Mouse (Mus musculus) CH12.LX (cell line): Measurements from ENCODE around the gene Neurl1a. TPM values are rescaled to one million over a fixed set of nuclear protein-coding genes. Genes with fewer than 3 reads are reported as not detected.

ENCODE experiments used
- DNase-seq: peaks from one replicate; pipeline ENCODE4 v3.0.0-alpha.2; 2013; ENCODE audit errors: extremely low read depth
- H3K27ac ChIP-seq: 2 replicates; pipeline ENCODE4 v1.5.1; 2012; ENCODE audit warnings: low read depth, mild to moderate bottlenecking, control low read depth, moderate library complexity; ENCODE audit not compliant: insufficient read depth
- H3K27me3 ChIP-seq: replicated peaks from 2 replicates; pipeline ENCODE3; 2012; ENCODE audit warnings: inconsistent platforms
- H3K36me3 ChIP-seq, 2 experiments: replicated peaks in 1 of 2; 2 replicates each; pipeline versions ENCODE3 to v1.6.1; 2012; ENCODE audit warnings: inconsistent platforms in 1 of 2, low read length in 1 of 2, mild to moderate bottlenecking in 1 of 2, mixed read lengths in 1 of 2, moderate library complexity in 1 of 2; ENCODE audit not compliant: control insufficient read depth in 1 of 2, insufficient read depth in 1 of 2
- H3K4me1 ChIP-seq, 2 experiments: 2 replicates each; pipeline ENCODE4 v1.6.1; 2012; ENCODE audit warnings: inconsistent platforms in 1 of 2, moderate library complexity in 1 of 2; ENCODE audit not compliant: insufficient read depth in 2 of 2, control insufficient read depth in 1 of 2
- H3K4me2 ChIP-seq: 2 replicates; pipeline ENCODE4 v1.6.1; 2012; ENCODE audit warnings: low read depth, mild to moderate bottlenecking, control low read depth; ENCODE audit not compliant: poor library complexity, insufficient read depth, severe bottlenecking
- H3K4me3 ChIP-seq, 3 experiments: fragments of 150-350 bp in 1 of 3; sonication (generic) in 1 of 3; replicated peaks in 1 of 3; 2 replicates each; pipeline versions ENCODE3 to v1.5.1; 2011 to 2012; ENCODE audit warnings: low read depth in 2 of 3, low read length in 2 of 3, mild to moderate bottlenecking in 2 of 3, moderate library complexity in 2 of 3, control low read depth in 1 of 3, improper control_type of control experiment in 1 of 3, inconsistent platforms in 1 of 3, mixed read lengths in 1 of 3; ENCODE audit not compliant: poor library complexity in 1 of 3
- H3K79me2 ChIP-seq: replicated peaks from 2 replicates; pipeline ENCODE4 v1.6.1; 2012; ENCODE audit warnings: mild to moderate bottlenecking, moderate library complexity; ENCODE audit not compliant: control insufficient read depth, poor library complexity, insufficient read depth, severe bottlenecking; ENCODE audit errors: extremely low read depth
- H3K9ac ChIP-seq: 2 replicates; pipeline ENCODE4 v1.6.1; 2012; ENCODE audit warnings: low read depth, mild to moderate bottlenecking, control low read depth, moderate library complexity; ENCODE audit not compliant: insufficient read depth
- H3K9me3 ChIP-seq: replicated peaks from 2 replicates; pipeline ENCODE3; 2012; ENCODE audit warnings: low read length, inconsistent platforms, mixed read lengths
- BHLHE40 ChIP-seq: IDR thresholded peaks from 2 replicates; pipeline ENCODE4 v1.6.1; 2011; ENCODE audit warnings: mild to moderate bottlenecking, low read depth, low read length, improper control_type of control experiment
- CHD1 ChIP-seq: IDR thresholded peaks from 2 replicates; pipeline ENCODE4 v1.6.1; 2012; ENCODE audit warnings: low read depth, low read length, improper control_type of control experiment, inconsistent platforms
- CTCF ChIP-seq, 2 experiments: IDR thresholded peaks in 1 of 2; conservative IDR thresholded peaks in 1 of 2; 2 replicates each; pipeline ENCODE4 v1.5.1; 2011 to 2012; ENCODE audit warnings: low read depth in 2 of 2, low read length in 2 of 2, improper control_type of control experiment in 1 of 2, inconsistent platforms in 1 of 2, mild to moderate bottlenecking in 1 of 2, moderate library complexity in 1 of 2
- ELF1 ChIP-seq: IDR thresholded peaks from 2 replicates; pipeline ENCODE4 v1.6.1; 2014; ENCODE audit warnings: low read depth, mild to moderate bottlenecking, inconsistent platforms, low read length, improper control_type of control experiment
- EP300 ChIP-seq: IDR thresholded peaks from 2 replicates; pipeline ENCODE4 v1.6.1; 2011; ENCODE audit warnings: low read length, improper control_type of control experiment
- ETS1 ChIP-seq: conservative IDR thresholded peaks from 2 replicates; pipeline ENCODE4 v1.6.1; 2012; ENCODE audit warnings: low read depth, mild to moderate bottlenecking, inconsistent platforms, low read length, improper control_type of control experiment, moderate library complexity
- HCFC1 ChIP-seq: IDR thresholded peaks from 2 replicates; pipeline ENCODE4 v1.6.1; 2012; ENCODE audit warnings: low read depth, mild to moderate bottlenecking, inconsistent platforms, low read length, improper control_type of control experiment
- IRF4 ChIP-seq: IDR thresholded peaks from 2 replicates; pipeline ENCODE4 v1.6.1; 2014; ENCODE audit warnings: low read depth, mild to moderate bottlenecking, inconsistent platforms, low read length, improper control_type of control experiment
- JUN ChIP-seq: IDR thresholded peaks from 2 replicates; pipeline ENCODE4 v1.6.1; 2011; ENCODE audit warnings: low read depth, mild to moderate bottlenecking, low read length, improper control_type of control experiment, moderate library complexity; ENCODE audit not compliant: insufficient read depth
- KAT2A ChIP-seq: IDR thresholded peaks from 2 replicates; pipeline ENCODE4 v1.6.1; 2012; ENCODE audit warnings: low read length, improper control_type of control experiment, inconsistent platforms; ENCODE audit not compliant: insufficient replicate concordance
- MAFK ChIP-seq: IDR thresholded peaks from 2 replicates; pipeline ENCODE4 v1.6.1; 2011; ENCODE audit warnings: low read length, improper control_type of control experiment; ENCODE audit not compliant: insufficient replicate concordance
- MAX ChIP-seq: IDR thresholded peaks from 2 replicates; pipeline ENCODE4 v1.6.1; 2011; ENCODE audit warnings: low read length, improper control_type of control experiment
- MAZ ChIP-seq: IDR thresholded peaks from 2 replicates; pipeline ENCODE4 v1.6.1; 2012; ENCODE audit warnings: low read depth, mild to moderate bottlenecking, inconsistent platforms, low read length, improper control_type of control experiment, moderate library complexity
- MEF2A ChIP-seq: IDR thresholded peaks from 2 replicates; pipeline ENCODE4 v1.6.1; 2014; ENCODE audit warnings: low read depth, mild to moderate bottlenecking, inconsistent platforms, low read length, improper control_type of control experiment, borderline replicate concordance
- NRF1 ChIP-seq: IDR thresholded peaks from 2 replicates; pipeline ENCODE4 v1.6.1; 2014; ENCODE audit warnings: low read depth, mild to moderate bottlenecking, inconsistent platforms, low read length, improper control_type of control experiment, moderate library complexity
- POLR2AphosphoS2 ChIP-seq: IDR thresholded peaks from 2 replicates; pipeline ENCODE4 v1.6.1; 2011; ENCODE audit warnings: low read depth, low read length, improper control_type of control experiment
- RAD21 ChIP-seq: IDR thresholded peaks from 2 replicates; pipeline ENCODE4 v1.6.1; 2011; ENCODE audit warnings: low read depth, mild to moderate bottlenecking, low read length, improper control_type of control experiment, moderate library complexity
- RCOR1 ChIP-seq: conservative IDR thresholded peaks from 2 replicates; pipeline ENCODE4 v1.6.1; 2012; ENCODE audit warnings: low read depth, mild to moderate bottlenecking, inconsistent platforms, low read length, improper control_type of control experiment
- SIN3A ChIP-seq: IDR thresholded peaks from 2 replicates; pipeline ENCODE4 v1.6.1; 2012; ENCODE audit warnings: low read length, improper control_type of control experiment, inconsistent platforms
- SMC3 ChIP-seq: IDR thresholded peaks from 2 replicates; pipeline ENCODE4 v1.6.1; 2011; ENCODE audit warnings: low read depth, low read length, improper control_type of control experiment
- TBP ChIP-seq: conservative IDR thresholded peaks from 2 replicates; pipeline ENCODE4 v1.6.1; 2011; ENCODE audit warnings: low read depth, low read length, improper control_type of control experiment
- TCF12 ChIP-seq: IDR thresholded peaks from 2 replicates; pipeline ENCODE4 v1.6.1; 2014; ENCODE audit warnings: low read depth, mild to moderate bottlenecking, inconsistent platforms, low read length, improper control_type of control experiment
- UBTF ChIP-seq: IDR thresholded peaks from 2 replicates; pipeline ENCODE4 v1.6.1; 2012; ENCODE audit warnings: low read depth, mild to moderate bottlenecking, inconsistent platforms, low read length, improper control_type of control experiment, moderate library complexity
- USF1 ChIP-seq: IDR thresholded peaks from 2 replicates; pipeline ENCODE4 v1.6.1; 2014; ENCODE audit warnings: low read depth, mild to moderate bottlenecking, inconsistent platforms, low read length, improper control_type of control experiment
- USF2 ChIP-seq: conservative IDR thresholded peaks from 2 replicates; pipeline ENCODE4 v1.6.1; 2011; ENCODE audit warnings: low read depth, low read length, improper control_type of control experiment
- ZC3H11A ChIP-seq: IDR thresholded peaks from 2 replicates; pipeline ENCODE4 v1.6.1; 2012; ENCODE audit warnings: low read depth, mild to moderate bottlenecking, inconsistent platforms, low read length, improper control_type of control experiment
- ZMIZ1 ChIP-seq: IDR thresholded peaks from 2 replicates; pipeline ENCODE4 v1.6.1; 2012; ENCODE audit warnings: low read depth, mild to moderate bottlenecking, inconsistent platforms, low read length, improper control_type of control experiment
- dilution Hi-C: fragments of 300-500 bp; cut with MboI; formaldehyde crosslinking; loops from 2 replicates; pipeline ENCODE4 v1.14.3; 2020; ENCODE audit warnings: low sequenced_read_pairs; ENCODE audit not compliant: extremely low pct_unique_long_range_greater_than_20kb, extremely low pct_ligation_motif_present
- in situ Hi-C: fragments of 300-500 bp; cut with MboI; formaldehyde crosslinking; loops from 3 replicates; pipeline ENCODE4 v1.14.3; 2019; ENCODE audit warnings: low sequenced_read_pairs, low pct_ligation_motif_present, low pct_unique_long_range_greater_than_20kb, mixed read lengths
- polyA plus RNA-seq: library from polyadenylated mRNA; unstranded; fragments of >175 nt; gene quantifications from 2 replicates; pipeline ENCODE4 v1.2.1, GENCODE M21; 2012; ENCODE audit warnings: low read depth; ENCODE audit not compliant: insufficient read length
- total RNA-seq, 2 experiments: library from RNA; depleted of rRNA; stranded (reverse); fragments of 300-350 nt in 1 of 2; fragments of >200 nt in 1 of 2; gene quantifications; 2 replicates each; pipeline ENCODE4 v1.2.3; 2012 to 2014

Gene Neurl1a
- total and polyA plus RNA-seq, 3 experiments: 0.05 to 0.13 TPM; not detected in 1

DNA sequence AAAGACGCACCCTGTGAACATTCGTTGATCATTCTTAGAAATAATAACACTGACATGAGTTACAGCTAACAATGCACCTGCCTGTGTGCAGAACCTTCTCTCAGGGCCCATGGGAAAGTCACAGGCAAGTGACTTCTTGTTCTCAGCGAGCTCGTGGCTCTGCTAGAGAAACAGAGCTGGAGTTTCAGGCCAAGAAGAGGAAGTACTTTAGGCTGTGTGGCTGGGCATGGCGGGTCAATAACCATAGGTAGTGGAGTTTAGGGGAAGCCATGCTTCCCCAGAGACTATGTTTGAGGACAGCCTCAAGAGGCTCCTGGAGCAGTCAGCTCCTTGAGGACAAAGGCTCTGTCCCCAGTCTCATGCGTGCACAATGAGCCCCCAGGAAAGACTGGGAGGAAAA, 77.3 kb downstream of the Neurl1a start (continued):
- no peak for TF ChIP-seq SIN3A
- no peak for TF ChIP-seq JUN
- TF ChIP-seq, all 38 proteins: peak for 0

GRCm38 (mm10) chr19:47259581-47259980, 81.0 kb downstream of the Neurl1a start:
- H3K4me3 ChIP-seq: no peak overlapping the region
- TF ChIP-seq CHD1 (no peak), ZC3H11A (no peak), MAX (no peak), ELF1 (no peak), MEF2A (no peak), UBTF (no peak), CTCF (conservative IDR thresholded peaks at IDR 0.05 in 1 of 2, IDR thresholded peaks at IDR 0.05 in 1 of 2; ENCODE audit: low read depth in 2 of 2, low read length in 2 of 2) (peak; percentile 66 to 76), USF1 (no peak), RAD21 (peak; percentile 58), ZMIZ1 (no peak), ETS1 (no peak), HCFC1 (no peak), MAFK (no peak), POLR2AphosphoS2 (no peak), USF2 (no peak), MAZ (no peak), SIN3A (no peak), RCOR1 (no peak), EP300 (no peak), SMC3 (peak; percentile 57), BHLHE40 (no peak), TBP (no peak), TCF12 (no peak), NRF1 (no peak), IRF4 (no peak), KAT2A (no peak)
- H3K9me3 ChIP-seq: peaks cover 17% of the 10 kb centered on the region
- dilution Hi-C loops (no loop called here), in situ Hi-C loops (no loop called here)
- H3K79me2 ChIP-seq: no peaks in the 10 kb centered on the region
- no peak overlapping the region for H3K9ac ChIP-seq
- DNase-seq: peak; percentile 44
- no peaks in the 10 kb centered on the region for H3K4me1 ChIP-seq
- no peak overlapping the region for H3K4me2 ChIP-seq
- no peak overlapping the region for H3K27ac ChIP-seq
- H3K36me3 ChIP-seq: no peaks in the 10 kb centered on the region
- H3K27me3 ChIP-seq: no peaks in the 10 kb centered on the region
